Mouse (Mus musculus) cerebellum, adult (tissue): Measurements from ENCODE around the gene Rbm24.

Experiments used
- ATAC-seq: cut with Nextera tagmentation; 2 replicates; pipeline ENCODE4 v1.9.2; 2017; ENCODE audit warnings: mild to moderate bottlenecking, moderate library complexity, mixed read lengths; ENCODE audit not compliant: insufficient number of reproducible peaks, low FRiP score, low TSS enrichment

Rbm24 gene

GRCm38 (mm10) chr13:46433880-46434560, 15.8 kb downstream of the Rbm24 start:
- ATAC-seq, result no peak

- ATAC-seq, result no peak
These were observed 20.7 kb downstream of the Rbm24 start for GRCm38 (mm10) chr13:46438960-46439359.

- ATAC-seq, result no peak
These were observed 25.8 kb downstream of the Rbm24 start for GRCm38 (mm10) chr13:46444021-46444420.

- no peak for ATAC-seq
These were observed 27.8 kb downstream of the Rbm24 start for GRCm38 (mm10) chr13:46446062-46446461.

- ATAC-seq, result no peak
These were observed 30.0 kb downstream of the Rbm24 start for GRCm38 (mm10) chr13:46448276-46448675.

GRCm38 (mm10) chr13:46449955-46450354, 31.7 kb downstream of the Rbm24 start:
- no peak for ATAC-seq

GRCm38 (mm10) chr13:46450623-46451022, 32.4 kb downstream of the Rbm24 start:
- ATAC-seq, result no peak

GRCm38 (mm10) chr13:46451548-46451947, 33.3 kb downstream of the Rbm24 start:
- ATAC-seq, result no peak

- ATAC-seq, result no peak
These were observed 41.3 kb downstream of the Rbm24 start for GRCm38 (mm10) chr13:46459546-46459945.

GRCm38 (mm10) chr13:46462280-46462679, 44.0 kb downstream of the Rbm24 start:
- no peak for ATAC-seq

- ATAC-seq, result no peak
These were observed 45.5 kb downstream of the Rbm24 start for GRCm38 (mm10) chr13:46463764-46464163.

- no peak for ATAC-seq
These were observed 50.0 kb downstream of the Rbm24 start for GRCm38 (mm10) chr13:46468251-46468650.

GRCm38 (mm10) chr13:46469536-46469935, 51.3 kb downstream of the Rbm24 start:
- ATAC-seq, result no peak
